Mouse (Mus musculus): ENCODE results near the gene Shld2.

Shld2 gene

GRCm38 (mm10) chr14:34221416-34222077 lies 88.7 kb downstream of the Shld2 start:
- no peak for DNase-seq (ENCODE audit: low read depth, low spot score)

GRCm38 (mm10) chr14:34220426-34220825 lies 89.9 kb downstream of the Shld2 start:
- DNase-seq (ENCODE audit: low read depth, low spot score) = no peak

- DNase-seq (ENCODE audit: low read depth, low spot score) = no peak
Observed at GRCm38 (mm10) chr14:34219786-34220198, 90.5 kb downstream of the Shld2 start.

- no peak for DNase-seq (ENCODE audit: low read depth, low spot score)
Observed at GRCm38 (mm10) chr14:34219295-34219694, 91.0 kb downstream of the Shld2 start, which contains the start of gene Syt15. Gene Syt15, plus strand, starts transcription at chr14:34219595.

- DNase-seq (ENCODE audit: low read depth, low spot score) = no peak
Observed at GRCm38 (mm10) chr14:34215451-34216127, 94.7 kb downstream of the Shld2 start.

- DNase-seq (ENCODE audit: low read depth, low spot score) = no peak
Observed at GRCm38 (mm10) chr14:34209942-34210341, 100.4 kb downstream of the Shld2 start.

- no peak for DNase-seq (ENCODE audit: low read depth, low spot score)
Observed at GRCm38 (mm10) chr14:34209080-34209479, 101.2 kb downstream of the Shld2 start.

GRCm38 (mm10) chr14:34208651-34209050 lies 101.6 kb downstream of the Shld2 start:
- DNase-seq (ENCODE audit: low read depth, low spot score) = no peak

GRCm38 (mm10) chr14:34207996-34208395 lies 102.3 kb downstream of the Shld2 start:
- no peak for DNase-seq (ENCODE audit: low read depth, low spot score)

GRCm38 (mm10) chr14:34201231-34202035 lies 108.9 kb downstream of the Shld2 start, which contains the start of gene Gprin2:
Gene Gprin2, minus strand, starts transcription at chr14:34201653.
- DNase-seq (ENCODE audit: low read depth, low spot score) = peak; percentile 21

GRCm38 (mm10) chr14:34200738-34201230 lies 109.5 kb downstream of the Shld2 start:
- DNase-seq (ENCODE audit: low read depth, low spot score) = peak; percentile 23

- no peak for DNase-seq (ENCODE audit: low read depth, low spot score)
Observed at GRCm38 (mm10) chr14:34196706-34197105, 113.6 kb downstream of the Shld2 start.

- no peak for DNase-seq (ENCODE audit: low read depth, low spot score)
Observed at GRCm38 (mm10) chr14:34195466-34195865, 114.8 kb downstream of the Shld2 start.

- no peak for DNase-seq (ENCODE audit: low read depth, low spot score)
Observed at GRCm38 (mm10) chr14:34193879-34194278, 116.4 kb downstream of the Shld2 start.

GRCm38 (mm10) chr14:34190361-34190760 lies 119.9 kb downstream of the Shld2 start:
- no peak for DNase-seq (ENCODE audit: low read depth, low spot score)

- no peak for DNase-seq (ENCODE audit: low read depth, low spot score)
Observed at GRCm38 (mm10) chr14:34188629-34189028, 121.7 kb downstream of the Shld2 start.
